Mouse (Mus musculus): ENCODE measurements around the gene Igf2r. TPM values are rescaled to one million over a fixed set of nuclear protein-coding genes. Genes with fewer than 3 reads are reported as not detected.

Gene Igf2r
- polyA plus RNA-seq (2017; shearing (Covaris generic)) = 36.0 TPM

DNA sequence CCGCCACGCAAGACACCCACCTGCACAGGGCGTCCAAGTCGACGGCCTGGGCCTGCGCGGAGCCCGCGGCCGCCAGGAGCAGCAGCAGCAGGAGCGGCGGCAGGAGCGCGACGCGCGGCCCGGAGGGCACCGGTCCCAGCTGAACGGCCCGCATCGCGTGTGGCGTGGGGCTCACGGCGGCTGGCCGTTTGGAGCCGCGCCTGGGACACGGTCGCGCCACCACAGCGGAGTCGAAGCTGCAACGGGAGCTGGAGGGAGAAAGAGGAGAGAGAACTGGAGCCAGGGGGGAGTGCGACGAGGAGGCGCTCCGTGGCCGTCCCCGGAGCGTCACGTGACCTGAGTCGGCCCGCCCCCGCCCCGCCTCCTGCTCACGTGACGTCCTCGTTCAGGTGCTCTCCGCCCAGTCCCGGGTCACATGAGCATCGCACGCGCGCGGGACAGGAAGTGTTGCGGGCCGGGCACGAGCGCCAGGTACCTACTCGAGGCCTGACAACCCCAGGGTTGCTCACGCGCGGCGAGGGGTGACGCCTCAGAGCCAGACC lies at the start of gene Igf2r:
Gene Igf2r (minus strand): TSS at position 285 of the 542 bp plus-strand sequence.

DNA sequence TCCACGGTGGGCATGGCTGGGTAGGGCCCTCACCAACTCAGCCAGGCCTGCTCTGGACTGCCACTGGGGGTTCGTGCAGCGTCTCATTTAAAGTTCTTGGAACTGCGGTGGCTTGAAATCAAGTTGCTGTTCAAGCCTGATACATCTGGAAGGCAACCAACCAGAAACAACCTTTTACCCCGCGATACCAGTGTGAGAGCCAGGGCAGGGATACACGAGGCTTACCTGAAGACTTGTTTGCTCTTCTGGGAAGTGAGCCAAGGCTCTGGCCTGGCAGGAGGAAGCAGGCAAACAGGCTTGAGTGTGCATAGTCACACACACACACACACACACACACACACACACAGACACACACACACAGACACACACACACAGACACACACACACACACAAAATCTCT lies 93.8 kb downstream of the Igf2r start, which contains the start of gene Slc22a1:
Gene Slc22a1 (minus strand): TSS at position 184 of the 400 bp plus-strand sequence.

Other genes with a start within 250 kb of the Igf2r start
- 4.8 TPM for gene Slc22a2, start 185.5 kb downstream of the Igf2r start, polyA plus RNA-seq (2017; shearing (Covaris generic))
- 0.24 TPM for gene Slc22a1, start 93.8 kb downstream of the Igf2r start, polyA plus RNA-seq (2017; shearing (Covaris generic))
- gene Mas1, start 98.5 kb upstream of the Igf2r start, polyA plus RNA-seq (2017; shearing (Covaris generic)) = not detected
- not detected for gene Mrgprh, start 106.4 kb upstream of the Igf2r start, polyA plus RNA-seq (2017; shearing (Covaris generic))
- 0.75 TPM for gene Pnldc1, start 140.6 kb upstream of the Igf2r start, polyA plus RNA-seq (2017; shearing (Covaris generic))
- gene Tcp1, start 146.0 kb upstream of the Igf2r start, polyA plus RNA-seq (2017; shearing (Covaris generic)) = 263 TPM
- gene Mrpl18, start 146.7 kb upstream of the Igf2r start, polyA plus RNA-seq (2017; shearing (Covaris generic)) = 134 TPM
- 0.33 TPM for gene Acat3, start 170.9 kb upstream of the Igf2r start, polyA plus RNA-seq (2017; shearing (Covaris generic))
- 40.7 TPM for gene Acat2, start 191.1 kb upstream of the Igf2r start, polyA plus RNA-seq (2017; shearing (Covaris generic))
- 22.3 TPM for gene Wtap, start 224.5 kb upstream of the Igf2r start, polyA plus RNA-seq (2017; shearing (Covaris generic))
- gene Sod2, start 237.2 kb upstream of the Igf2r start, polyA plus RNA-seq (2017; shearing (Covaris generic)) = 121 TPM